Mouse (Mus musculus) heart, embryonic 14.5 days (tissue): Measurements from ENCODE around the gene Mnat1. TPM values are rescaled to one million over a fixed set of nuclear protein-coding genes. Genes with fewer than 3 reads are reported as not detected.
"Not testable (repeated sequence)": the region's sequence is repeated elsewhere in the genome, so short reads cannot be mapped to it uniquely, and the experiment has no call there.

ENCODE experiments used
- ATAC-seq: fragments of 200-750 bp; cut with Nextera tagmentation; 2 replicates; pipeline ENCODE4 v1.8.0; 2017; ENCODE audit warnings: low read depth, moderate TSS enrichment; ENCODE audit not compliant: insufficient number of reproducible peaks, insufficient read depth, low FRiP score
- H3K27ac ChIP-seq, 2 experiments: fragments of 200-500 bp in 1 of 2; fragments of 300-500 bp in 1 of 2; sonication (generic) in 1 of 2; replicated peaks in 1 of 2; 2 replicates each; pipeline ENCODE4 v1.5.1; 2012 to 2014; ENCODE audit warnings: low read depth in 2 of 2, low read length in 2 of 2, control low read depth in 1 of 2, mild to moderate bottlenecking in 1 of 2, mixed read lengths in 1 of 2; ENCODE audit not compliant: control insufficient read depth in 1 of 2, insufficient read depth in 1 of 2
- H3K27me3 ChIP-seq: fragments of 300-500 bp; sonication (generic); 2 replicates; pipeline ENCODE4 v1.6.1; 2014; ENCODE audit warnings: mild to moderate bottlenecking, low read length, control low read depth; ENCODE audit not compliant: control insufficient read depth, insufficient read depth
- H3K36me3 ChIP-seq: fragments of 300-500 bp; sonication (generic); 2 replicates; pipeline ENCODE4 v1.6.1; 2014; ENCODE audit warnings: mild to moderate bottlenecking, control low read depth, low read length, mixed read lengths; ENCODE audit not compliant: control insufficient read depth, insufficient read depth
- H3K4me1 ChIP-seq, 2 experiments: fragments of 200-500 bp in 1 of 2; fragments of 300-500 bp in 1 of 2; sonication (generic) in 1 of 2; 2 replicates each; pipeline ENCODE4 v1.6.1; 2012 to 2014; ENCODE audit warnings: low read length in 2 of 2, control low read depth in 1 of 2, mixed read lengths in 1 of 2; ENCODE audit not compliant: control insufficient read depth in 2 of 2, insufficient read depth in 2 of 2
- H3K4me2 ChIP-seq: fragments of 300-500 bp; sonication (generic); 2 replicates; pipeline ENCODE4 v1.6.1; 2014; ENCODE audit warnings: mild to moderate bottlenecking, low read length
- H3K4me3 ChIP-seq, 2 experiments: fragments of 200-500 bp in 1 of 2; fragments of 300-500 bp in 1 of 2; sonication (generic) in 1 of 2; 2 replicates each; pipeline ENCODE4 v1.5.1; 2012 to 2014; ENCODE audit warnings: low read length in 2 of 2, mild to moderate bottlenecking in 2 of 2, control low read depth in 1 of 2, low read depth in 1 of 2, moderate library complexity in 1 of 2; ENCODE audit not compliant: control insufficient read depth in 1 of 2, insufficient read depth in 1 of 2
- H3K9ac ChIP-seq: fragments of 300-500 bp; sonication (generic); 2 replicates; pipeline ENCODE4 v1.6.1; 2014; ENCODE audit warnings: mild to moderate bottlenecking, low read length
- H3K9me3 ChIP-seq: fragments of 300-500 bp; sonication (generic); 2 replicates; pipeline ENCODE4 v1.6.1; 2016; ENCODE audit warnings: low read length, control low read depth; ENCODE audit not compliant: control insufficient read depth
- WGBS: fragments of 180-500 bp; shearing (Covaris S2); extraction: QIAGEN DNeasy Blood & Tissue Kit; methylation state at CpG from one replicate; pipeline ENCODE4 v1.1.7; 2014; 5-methylcytosine and 5-hydroxymethylcytosine counted together
- polyA plus RNA-seq: library from polyadenylated mRNA; unstranded; fragments of >200 nt; fragmentation: Nextera tagmentation; extraction: Ambion mirVana; gene quantifications from 2 replicates; pipeline ENCODE4 v1.2.1, GENCODE M21; 2014

The Mnat1 gene
- polyA plus RNA-seq, 1 experiment from 2014 or later, result 28.2 TPM

DNA sequence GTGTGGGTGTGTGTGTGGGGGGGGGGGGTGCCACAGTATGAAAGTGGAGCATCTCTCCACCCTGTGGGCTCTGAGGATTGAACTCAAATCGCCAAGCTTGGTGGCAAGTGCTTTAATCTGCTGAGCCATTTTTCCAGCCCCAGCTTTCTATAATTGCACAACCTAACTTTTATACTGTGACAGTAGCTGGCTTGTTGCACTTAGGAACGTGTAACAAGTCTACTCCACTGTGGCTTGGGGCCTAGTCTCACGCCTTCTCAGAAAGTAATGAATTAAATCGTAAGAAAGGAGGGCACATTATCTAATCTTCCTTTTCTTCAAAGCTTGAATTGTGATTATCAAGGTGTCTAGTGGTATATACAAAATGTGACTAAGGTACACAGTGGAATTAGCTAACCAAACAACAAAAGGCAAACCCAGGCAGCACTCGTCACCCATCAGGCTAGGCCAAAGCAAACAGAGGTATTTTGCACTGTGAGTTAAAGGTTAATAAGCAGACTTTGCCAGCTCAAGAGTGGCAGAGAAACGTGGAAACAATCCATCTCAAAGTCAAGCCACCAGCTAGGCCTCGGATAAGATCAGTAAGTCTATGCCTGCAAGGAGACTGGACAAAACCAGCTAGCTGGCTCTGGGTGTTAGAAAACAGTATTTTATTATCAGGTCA lies 32.7 kb upstream of the Mnat1 start:
- Histone ChIP-seq H3K27me3 (no peaks in the 10 kb centered on the region), H3K36me3 (no peaks in the 10 kb centered on the region), H3K4me1 (peaks cover 0 to 5% of the 10 kb centered on the region in 2 experiments; a peak in 1 of 4 replicates), H3K4me3 (no peak overlapping the region), H3K4me2 (no peak overlapping the region), H3K27ac (no peak overlapping the region), H3K9ac (no peak overlapping the region), H3K9me3 (no peaks in the 10 kb centered on the region)
- no peak for ATAC-seq
- 73% methylated on average over 7 of the region's 7 CpGs for WGBS

DNA sequence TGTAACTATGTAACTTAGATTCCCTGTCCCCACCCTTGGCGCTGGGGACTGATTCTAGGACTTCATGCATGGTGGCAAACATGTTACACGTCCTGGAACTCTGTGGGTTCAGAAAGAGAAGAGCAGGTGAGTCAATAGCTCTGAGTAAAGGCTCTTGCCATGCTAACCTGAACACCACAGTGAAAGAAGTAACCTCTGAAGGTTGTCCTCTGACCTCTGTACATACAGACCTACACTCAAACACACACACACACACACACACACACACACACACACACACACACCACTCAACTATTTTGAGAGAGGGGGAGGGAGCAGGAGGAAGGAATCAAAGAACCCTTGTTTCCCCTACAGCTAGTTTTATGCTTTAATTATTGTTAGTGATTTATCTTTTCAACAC lies 29.3 kb upstream of the Mnat1 start:
- Histone ChIP-seq H3K9me3 (no peaks in the 10 kb centered on the region), H3K4me3 (no peak overlapping the region), H3K36me3 (no peaks in the 10 kb centered on the region), H3K4me1 (peaks cover 0 to 5% of the 10 kb centered on the region in 2 experiments; a peak in 1 of 4 replicates), H3K27me3 (no peaks in the 10 kb centered on the region), H3K9ac (no peak overlapping the region), H3K4me2 (no peak overlapping the region), H3K27ac (no peak overlapping the region)
- 78% methylated on average over 2 of the region's 2 CpGs for WGBS
- no peak for ATAC-seq

DNA sequence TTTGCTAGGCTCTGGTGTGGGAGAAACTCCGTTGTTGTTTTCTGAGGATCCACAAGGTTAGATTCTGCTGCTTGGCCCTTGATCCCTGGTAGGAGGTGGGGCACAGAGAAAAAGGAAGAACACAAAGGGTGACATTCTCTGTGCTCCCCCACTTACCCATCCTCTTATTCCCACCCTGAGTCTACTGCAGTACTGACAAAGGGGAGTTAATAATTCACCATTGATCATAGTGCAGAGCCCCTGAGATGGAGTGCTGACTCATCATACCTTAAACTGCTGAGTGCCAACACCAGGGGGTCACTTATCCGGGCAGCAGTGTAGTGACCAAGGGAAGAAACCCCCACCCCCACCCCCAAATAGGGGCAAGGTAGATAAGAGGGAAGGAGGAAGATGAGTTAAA lies 28.9 kb upstream of the Mnat1 start:
- H3K4me3 ChIP-seq, result no peak overlapping the region
- no peak overlapping the region for H3K9ac ChIP-seq
- 38% methylated on average over 2 of the region's 2 CpGs for WGBS
- peaks cover 0 to 5% of the 10 kb centered on the region in 2 experiments; a peak in 1 of 4 replicates for H3K4me1 ChIP-seq
- H3K36me3 ChIP-seq, result no peaks in the 10 kb centered on the region
- H3K4me2 ChIP-seq, result no peak overlapping the region
- no peaks in the 10 kb centered on the region for H3K9me3 ChIP-seq
- no peak overlapping the region for H3K27ac ChIP-seq
- ATAC-seq, result no peak
- H3K27me3 ChIP-seq, result no peaks in the 10 kb centered on the region

DNA sequence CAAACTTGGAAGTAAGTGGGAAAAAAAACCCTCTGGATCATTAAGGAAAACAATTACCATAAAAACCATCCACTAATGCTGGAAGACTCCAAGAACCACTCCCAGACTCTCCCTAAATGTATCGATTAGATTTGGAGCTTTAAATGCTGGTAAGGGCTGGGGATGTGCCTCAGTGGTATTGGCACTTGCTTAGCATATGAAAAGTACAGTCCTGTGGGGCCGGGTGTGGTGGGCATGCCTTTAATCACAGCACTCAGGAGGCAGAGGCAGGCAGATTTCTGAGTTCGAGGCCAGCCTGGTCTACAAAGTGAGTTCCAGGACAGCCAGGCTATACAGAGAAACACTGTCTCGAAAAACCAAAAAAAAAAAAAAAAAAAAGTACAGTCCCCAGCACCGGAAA lies 27.3 kb upstream of the Mnat1 start:
- H3K4me3 ChIP-seq, H3K4me1 ChIP-seq, ATAC-seq, H3K27ac ChIP-seq, H3K4me2 ChIP-seq, H3K36me3 ChIP-seq, H3K9me3 ChIP-seq, H3K9ac ChIP-seq, H3K27me3 ChIP-seq: not testable (repeated sequence)
- WGBS, result 93% methylated on average over 5 of the region's 5 CpGs

DNA sequence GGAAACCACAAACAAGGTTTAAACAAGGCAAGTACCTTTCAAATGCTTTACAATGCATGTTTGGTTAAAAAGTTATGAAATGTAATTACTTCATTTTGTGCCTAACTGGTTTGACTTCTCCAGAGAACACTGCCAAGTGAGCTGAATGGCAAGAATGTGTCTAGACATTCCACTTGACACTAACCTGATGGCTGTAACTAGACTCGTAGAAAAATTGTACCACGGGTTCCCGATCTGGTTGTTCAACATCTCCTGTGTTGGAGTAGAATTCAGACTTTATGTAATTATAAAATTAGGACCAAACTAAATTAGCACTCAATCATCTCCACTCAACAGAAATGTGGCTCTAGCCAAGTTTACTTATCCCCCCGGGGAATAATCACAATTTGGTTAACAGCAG lies 24.9 kb upstream of the Mnat1 start:
- 39% methylated on average over 4 of the region's 4 CpGs for WGBS
- Histone ChIP-seq H3K9ac (no peak overlapping the region), H3K27me3 (no peaks in the 10 kb centered on the region), H3K4me2 (no peak overlapping the region), H3K27ac (no peak overlapping the region), H3K36me3 (peaks cover 18% of the 10 kb centered on the region), H3K4me1 (no peaks in the 10 kb centered on the region), H3K4me3 (no peak overlapping the region), H3K9me3 (no peaks in the 10 kb centered on the region)
- ATAC-seq, result no peak

DNA sequence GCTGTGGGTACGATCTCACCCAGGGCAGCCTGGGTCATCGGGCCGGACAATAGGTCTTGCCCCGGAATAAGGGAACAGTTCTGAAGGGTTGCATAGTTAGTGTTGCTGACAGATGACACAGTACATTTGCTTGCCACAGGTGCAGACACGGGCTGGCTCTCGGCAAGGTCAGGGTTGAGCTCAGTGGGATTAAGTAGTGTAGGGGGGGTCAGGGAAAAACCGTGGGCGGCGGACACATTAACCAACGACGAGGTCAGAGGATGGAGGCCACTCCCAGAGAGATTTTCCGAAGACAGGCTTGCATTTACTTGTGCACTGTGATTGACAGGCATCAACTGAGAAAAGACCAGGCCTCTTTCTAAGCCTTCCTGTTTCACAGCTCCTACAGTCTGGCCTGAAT lies 19.8 kb upstream of the Mnat1 start:
- no peaks in the 10 kb centered on the region for H3K4me1 ChIP-seq
- ATAC-seq, result no peak
- H3K27ac ChIP-seq, result no peak overlapping the region
- peaks cover 27% of the 10 kb centered on the region for H3K36me3 ChIP-seq
- H3K9ac ChIP-seq, result no peak overlapping the region
- no peaks in the 10 kb centered on the region for H3K9me3 ChIP-seq
- WGBS, result 75% methylated on average over 12 of the region's 12 CpGs
- no peak overlapping the region for H3K4me3 ChIP-seq
- H3K27me3 ChIP-seq, result no peaks in the 10 kb centered on the region
- no peak overlapping the region for H3K4me2 ChIP-seq

DNA sequence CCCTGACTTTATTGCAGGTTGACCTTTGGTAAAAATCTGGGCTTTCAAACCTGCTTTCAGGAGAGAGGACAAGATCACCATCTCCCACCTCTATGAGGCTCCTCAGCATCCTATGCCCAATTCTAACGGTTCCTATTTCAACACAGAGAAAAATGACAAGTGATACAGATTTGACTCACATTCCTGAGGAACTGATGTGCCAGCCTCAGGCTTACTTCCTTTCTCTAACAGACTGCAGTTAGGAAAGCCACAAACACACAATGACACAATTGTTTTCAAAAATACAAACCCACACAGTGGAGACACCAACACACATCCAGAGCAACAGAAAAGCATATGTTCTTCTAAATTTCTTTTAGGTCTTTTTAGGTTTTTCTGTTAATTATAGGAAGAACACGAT lies 15.7 kb upstream of the Mnat1 start:
- no peaks in the 10 kb centered on the region for H3K27me3 ChIP-seq
- no peak overlapping the region for H3K27ac ChIP-seq
- no peak overlapping the region for H3K4me3 ChIP-seq
- no peak overlapping the region for H3K4me2 ChIP-seq
- H3K9me3 ChIP-seq, result no peaks in the 10 kb centered on the region
- no peak overlapping the region for H3K9ac ChIP-seq
- no peak for ATAC-seq
- peaks cover 11% of the 10 kb centered on the region in 2 experiments for H3K4me1 ChIP-seq
- H3K36me3 ChIP-seq, result peaks cover 19% of the 10 kb centered on the region
- 70% methylated on average over 2 of the region's 2 CpGs for WGBS
